Mouse (Mus musculus): ENCODE results near the gene Srsf3. TPM values are rescaled to one million over a fixed set of nuclear protein-coding genes. Genes with fewer than 3 reads are reported as not detected.
A peak's percentile ranks its signal among the peaks of the same experiment; 100 is the strongest.

The Srsf3 gene
- polyA plus RNA-seq, 1 experiment from 2014 or later = 318 TPM

DNA sequence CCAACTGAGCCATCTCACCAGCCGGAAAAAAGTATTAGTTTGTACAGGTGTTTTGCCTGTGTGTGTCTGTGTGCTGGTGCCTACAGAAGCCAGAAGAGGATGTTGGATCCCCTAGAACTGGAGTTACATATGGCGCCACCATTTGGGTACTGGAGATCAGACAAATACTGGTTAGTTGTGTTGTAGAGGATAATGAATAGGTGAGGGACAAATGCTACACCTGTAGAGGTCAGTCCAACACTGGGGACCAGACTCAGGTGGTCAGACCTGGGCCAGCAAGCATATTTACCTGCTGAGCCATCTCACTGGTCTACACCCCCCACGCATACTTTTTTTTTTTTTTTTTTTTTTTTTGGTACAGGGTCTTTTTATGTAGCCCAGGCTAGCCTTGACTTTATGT, 14.4 kb downstream of the Srsf3 start:
- Histone ChIP-seq H3K4me3 (no peak overlapping the region), H3K27me3 (no peaks in the 10 kb centered on the region), H3K4me1 (replicated peaks) (peaks cover 40% of the 10 kb centered on the region), H3K36me3 (peaks cover 48% of the 10 kb centered on the region), H3K9ac (no peak overlapping the region), H3K27ac (no peak overlapping the region), H3K9me3 (replicated peaks) (no peaks in the 10 kb centered on the region), H3K4me2 (no peak overlapping the region)
- no peak for ATAC-seq (replicated peaks; ENCODE audit: insufficient number of reproducible peaks, insufficient read depth, low FRiP score, low read depth)
- WGBS = 86% methylated on average over 3 of the region's 3 CpGs

DNA sequence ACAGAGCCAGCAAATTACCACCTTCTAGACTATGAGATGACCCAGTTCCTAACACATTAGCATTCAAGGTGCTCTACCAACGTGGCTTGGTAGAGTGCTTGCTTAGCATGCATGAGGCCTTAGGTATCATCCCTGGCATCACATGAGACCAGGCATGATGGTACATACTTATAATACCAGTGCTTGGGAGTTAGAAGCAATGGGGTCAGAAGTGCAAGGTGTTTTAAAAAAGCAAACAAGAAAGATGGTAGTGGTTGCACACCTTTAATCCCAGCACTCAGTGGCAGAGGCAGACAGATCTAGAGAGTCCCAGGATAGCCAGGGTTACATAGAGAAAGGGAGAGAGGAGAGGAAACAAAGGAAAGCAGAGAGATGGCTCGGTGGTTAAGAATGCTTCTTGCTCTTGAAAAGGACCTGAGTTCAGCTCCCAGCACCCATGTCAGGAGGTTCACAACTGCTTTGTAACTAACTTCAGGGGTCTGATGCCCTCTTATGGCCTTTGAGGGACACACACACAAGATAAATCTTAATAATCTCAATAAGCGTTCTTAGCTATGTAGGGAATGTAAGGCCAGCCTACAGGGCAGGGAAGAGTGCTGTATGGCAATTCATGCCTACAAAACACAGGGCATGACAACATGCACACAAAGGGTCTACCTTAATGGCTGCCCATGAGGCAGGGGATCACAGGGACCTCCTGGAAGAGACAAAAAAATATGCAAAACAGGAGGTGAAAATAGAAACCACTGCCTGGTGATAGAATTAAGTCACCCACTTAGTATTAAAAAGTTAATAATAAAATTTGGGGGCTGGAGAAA, 15.5 kb downstream of the Srsf3 start:
- ATAC-seq (replicated peaks; ENCODE audit: insufficient number of reproducible peaks, insufficient read depth, low FRiP score, low read depth) = no peak
- Histone ChIP-seq H3K9me3 (replicated peaks) (no peaks in the 10 kb centered on the region), H3K27me3 (no peaks in the 10 kb centered on the region), H3K9ac (no peak overlapping the region), H3K4me3 (no peak overlapping the region), H3K4me1 (replicated peaks) (peaks cover 40% of the 10 kb centered on the region), H3K27ac (no peak overlapping the region), H3K36me3 (peaks cover 38% of the 10 kb centered on the region), H3K4me2 (no peak overlapping the region)
- 64% methylated on average over 3 of the region's 3 CpGs for WGBS

DNA sequence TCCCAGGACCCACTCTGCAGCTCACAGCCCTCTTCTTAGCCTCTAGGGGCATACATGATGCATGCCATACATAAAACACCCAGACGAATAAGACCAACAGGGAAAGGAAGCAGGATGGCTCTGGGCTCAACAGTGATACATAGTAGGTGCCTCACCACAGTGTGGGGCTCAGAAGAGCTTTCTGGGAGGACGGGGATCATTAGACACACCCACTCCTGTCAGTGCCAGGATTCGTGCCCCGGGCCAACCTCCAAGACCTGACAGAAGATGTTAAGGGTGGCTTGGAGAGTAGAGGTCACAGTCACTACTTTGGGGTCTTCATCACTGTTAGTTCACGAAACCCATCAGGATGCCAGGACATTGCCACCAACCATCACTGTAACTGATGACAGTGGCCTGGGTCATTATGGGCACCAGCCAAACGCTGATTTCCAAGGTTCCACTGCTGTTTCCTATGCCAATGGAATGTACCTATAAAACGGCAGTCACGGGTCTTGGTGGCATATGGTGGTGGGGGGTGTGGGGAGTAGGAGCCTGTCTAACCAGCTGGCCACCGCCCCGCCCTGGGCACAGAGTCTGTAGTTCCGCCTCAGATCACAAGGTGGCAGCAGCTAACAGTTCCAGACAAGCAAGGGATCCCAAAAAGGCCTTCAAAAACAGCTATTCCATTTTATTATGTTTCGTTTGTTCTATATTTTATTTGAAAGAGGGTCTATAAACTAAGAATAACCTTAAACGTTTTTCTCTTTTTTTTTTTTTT, 16.5 kb downstream of the Srsf3 start:
- H3K4me3 ChIP-seq = no peak overlapping the region
- ATAC-seq (replicated peaks; ENCODE audit: insufficient number of reproducible peaks, insufficient read depth, low FRiP score, low read depth) = no peak
- H3K9ac ChIP-seq = no peak overlapping the region
- H3K4me1 ChIP-seq (replicated peaks) = peaks cover 44% of the 10 kb centered on the region
- 23% methylated on average over 13 of the region's 13 CpGs for WGBS
- no peaks in the 10 kb centered on the region for H3K27me3 ChIP-seq
- H3K36me3 ChIP-seq = peaks cover 28% of the 10 kb centered on the region
- no peak overlapping the region for H3K4me2 ChIP-seq
- no peak overlapping the region for H3K27ac ChIP-seq
- H3K9me3 ChIP-seq (replicated peaks) = no peaks in the 10 kb centered on the region

DNA sequence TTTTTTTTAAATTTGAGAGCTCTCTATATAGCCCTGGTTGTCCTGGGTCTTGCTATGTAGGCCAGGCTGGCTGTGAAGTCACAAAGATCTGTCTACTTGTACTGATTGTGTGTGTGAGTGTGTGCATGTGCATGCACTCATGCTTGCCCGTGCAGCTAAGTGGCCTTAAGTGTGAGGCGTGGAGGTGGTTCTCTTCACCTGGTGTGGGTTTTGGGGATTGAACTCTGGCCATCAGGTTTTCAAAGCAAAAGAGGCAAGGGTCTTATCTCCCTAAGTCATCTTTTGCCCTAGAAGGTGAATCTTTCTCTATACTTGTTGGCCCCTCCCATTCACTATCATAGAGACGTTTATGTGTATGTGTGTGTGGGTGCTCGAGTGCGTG, 17.1 kb downstream of the Srsf3 start:
- H3K9me3 ChIP-seq (replicated peaks) = no peaks in the 10 kb centered on the region
- no peak overlapping the region for H3K4me3 ChIP-seq
- no peak for ATAC-seq (replicated peaks; ENCODE audit: insufficient number of reproducible peaks, insufficient read depth, low FRiP score, low read depth)
- H3K27me3 ChIP-seq = no peaks in the 10 kb centered on the region
- no peak overlapping the region for H3K4me2 ChIP-seq
- H3K9ac ChIP-seq = no peak overlapping the region
- H3K4me1 ChIP-seq (replicated peaks) = peaks cover 46% of the 10 kb centered on the region
- no peak overlapping the region for H3K27ac ChIP-seq
- 70% methylated on average over 5 of the region's 5 CpGs for WGBS
- H3K36me3 ChIP-seq = peaks cover 22% of the 10 kb centered on the region

DNA sequence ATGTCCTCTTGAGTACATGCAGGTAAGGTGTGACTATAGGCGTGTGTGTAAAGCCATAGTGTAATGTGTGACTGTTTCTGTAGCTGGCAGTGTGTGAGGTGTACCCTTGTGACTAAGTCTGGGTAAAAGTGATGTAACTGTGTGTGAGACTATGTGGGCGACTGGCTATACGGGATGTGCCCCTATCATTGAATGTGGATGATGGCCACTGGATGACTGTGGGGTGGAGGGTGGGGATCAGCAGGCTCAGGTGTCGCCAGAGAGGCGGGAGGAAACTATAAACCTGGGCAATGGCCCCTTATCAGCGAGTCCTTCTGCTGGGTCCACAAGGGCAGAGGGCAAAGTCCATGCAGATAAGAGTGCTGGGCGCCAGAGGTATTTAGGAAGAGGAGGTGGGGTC, 17.5 kb downstream of the Srsf3 start:
- 67% methylated on average over 7 of the region's 7 CpGs for WGBS
- H3K36me3 ChIP-seq = peaks cover 18% of the 10 kb centered on the region

DNA sequence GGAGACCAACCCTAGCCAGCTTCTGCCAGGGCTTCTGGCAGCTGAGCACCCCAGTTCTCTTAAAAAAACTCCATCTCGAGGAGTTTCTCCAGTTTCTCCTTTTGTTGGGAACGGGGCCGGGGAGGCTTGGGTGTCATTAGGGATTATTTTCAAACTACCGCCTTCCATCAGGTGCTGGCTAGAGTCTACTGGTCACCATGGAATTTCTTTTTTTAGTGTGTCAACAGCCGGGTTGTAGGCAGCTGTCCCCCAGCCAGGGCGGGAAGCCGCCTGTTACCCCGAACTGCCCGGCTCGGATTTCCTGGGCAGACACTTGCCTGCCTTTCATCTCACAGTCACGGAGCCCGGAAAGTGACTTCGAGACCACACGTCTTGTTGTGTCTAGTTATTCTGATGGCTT, 18.4 kb downstream of the Srsf3 start:
- peak overlapping the region; percentile 6; the same call in 1 of the 2 replicates for H3K27ac ChIP-seq
- H3K4me3 ChIP-seq = no peak overlapping the region
- no peaks in the 10 kb centered on the region for H3K9me3 ChIP-seq (replicated peaks)
- no peak for ATAC-seq (replicated peaks; ENCODE audit: insufficient number of reproducible peaks, insufficient read depth, low FRiP score, low read depth)
- peaks cover 41% of the 10 kb centered on the region for H3K4me1 ChIP-seq (replicated peaks)
- H3K36me3 ChIP-seq = peaks cover 9% of the 10 kb centered on the region
- peak overlapping the region; percentile 38 for H3K4me2 ChIP-seq
- 23% methylated on average over 14 of the region's 14 CpGs for WGBS
- H3K9ac ChIP-seq = peak overlapping the region; percentile 22; the same call in 1 of the 2 replicates
- H3K27me3 ChIP-seq = no peaks in the 10 kb centered on the region

More for the DNA sequence above, 17.5 kb downstream of the Srsf3 start:
- H3K4me2 ChIP-seq = no peak overlapping the region
- H3K9ac ChIP-seq = no peak overlapping the region
- no peak for ATAC-seq (replicated peaks; ENCODE audit: insufficient number of reproducible peaks, insufficient read depth, low FRiP score, low read depth)
- no peak overlapping the region for H3K4me3 ChIP-seq
- peaks cover 45% of the 10 kb centered on the region for H3K4me1 ChIP-seq (replicated peaks)
- no peak overlapping the region for H3K27ac ChIP-seq
- H3K9me3 ChIP-seq (replicated peaks) = no peaks in the 10 kb centered on the region
- H3K27me3 ChIP-seq = no peaks in the 10 kb centered on the region

DNA sequence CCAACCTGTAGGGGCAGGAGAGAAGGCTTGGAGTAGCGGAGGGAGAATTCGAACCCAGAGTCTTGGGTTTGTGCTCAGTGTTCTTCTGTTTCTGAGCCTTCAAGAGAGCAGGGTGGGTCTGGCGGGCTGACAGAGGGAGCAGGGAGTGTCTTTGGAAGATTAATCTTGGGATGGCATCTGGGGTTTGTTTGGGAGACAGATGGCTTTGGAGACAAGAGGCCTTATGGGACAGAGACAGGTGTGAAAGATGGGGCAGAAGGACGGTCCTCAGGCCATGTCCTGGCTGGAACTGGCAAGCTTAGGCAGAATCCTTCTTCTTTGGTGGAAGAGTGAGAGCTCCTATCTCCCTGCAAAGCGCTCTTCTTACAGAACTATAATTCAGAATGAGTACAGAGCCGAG, 20.6 kb downstream of the Srsf3 start:
- peaks cover 50% of the 10 kb centered on the region for H3K4me1 ChIP-seq (replicated peaks)
- peaks cover under 1% of the 10 kb centered on the region; the same call in 1 of the 2 replicates for H3K36me3 ChIP-seq
- no peak overlapping the region for H3K9ac ChIP-seq
- H3K27ac ChIP-seq = no peak overlapping the region; the same call in 1 of the 2 replicates
- no peak overlapping the region for H3K4me2 ChIP-seq
- H3K9me3 ChIP-seq (replicated peaks) = no peaks in the 10 kb centered on the region
- WGBS = 86% methylated on average over 6 of the region's 6 CpGs
- no peak overlapping the region for H3K4me3 ChIP-seq
- no peaks in the 10 kb centered on the region for H3K27me3 ChIP-seq
- no peak for ATAC-seq (replicated peaks; ENCODE audit: insufficient number of reproducible peaks, insufficient read depth, low FRiP score, low read depth)

DNA sequence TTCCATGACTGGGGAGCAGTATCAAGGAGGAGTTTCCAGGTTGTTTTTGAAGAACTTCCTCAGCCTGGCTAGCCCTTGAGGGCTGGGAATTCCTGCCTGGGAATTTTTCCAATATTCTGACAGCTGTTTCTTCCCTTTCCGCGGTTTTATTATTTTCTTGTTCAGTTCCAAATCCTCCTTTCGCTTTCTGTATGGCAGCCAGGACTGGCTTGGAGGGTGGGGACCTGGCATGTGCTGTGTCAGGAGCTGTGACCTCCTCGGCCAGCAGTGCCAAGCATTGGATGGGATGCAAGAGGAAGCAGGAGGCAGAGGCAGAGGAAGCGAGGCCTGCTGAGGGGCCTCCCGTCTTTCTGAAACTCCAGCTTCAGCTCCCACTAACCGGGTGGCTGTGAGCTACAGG, 21.4 kb downstream of the Srsf3 start:
- 41% methylated on average over 7 of the region's 7 CpGs for WGBS
- Histone ChIP-seq H3K27ac (peak overlapping the region; percentile 56), H3K4me3 (no peak overlapping the region), H3K4me1 (replicated peaks) (peaks cover 56% of the 10 kb centered on the region), H3K27me3 (no peaks in the 10 kb centered on the region), H3K9me3 (replicated peaks) (no peaks in the 10 kb centered on the region), H3K4me2 (no peak overlapping the region), H3K9ac (no peak overlapping the region), H3K36me3 (no peaks in the 10 kb centered on the region)
- 0 out of 2 replicates have a peak, but pooled peaks have one; percentile 27 for ATAC-seq (replicated peaks; ENCODE audit: insufficient number of reproducible peaks, insufficient read depth, low FRiP score, low read depth)

DNA sequence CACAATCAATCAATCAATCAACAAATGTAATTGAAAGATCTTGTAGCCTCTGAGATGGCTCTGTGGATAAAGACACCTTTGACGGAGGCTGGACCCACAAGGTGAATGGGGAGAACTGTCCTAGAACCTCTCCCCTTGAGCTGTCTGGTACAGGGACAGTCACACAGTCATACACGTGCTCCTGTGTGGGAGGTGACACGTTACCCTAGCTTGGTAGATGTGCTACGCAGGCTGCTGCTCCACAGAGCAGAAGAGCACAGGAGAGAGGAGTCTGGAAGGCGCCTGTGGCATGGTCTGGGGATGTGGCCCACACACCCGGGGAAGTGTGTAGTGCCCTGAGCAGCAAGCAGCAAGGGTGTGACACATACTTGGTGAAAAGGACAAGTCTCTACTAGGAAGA, 22.0 kb downstream of the Srsf3 start:
- ATAC-seq (replicated peaks; ENCODE audit: insufficient number of reproducible peaks, insufficient read depth, low FRiP score, low read depth) = no peak
- Histone ChIP-seq H3K4me3 (no peak overlapping the region), H3K9ac (no peak overlapping the region), H3K36me3 (no peaks in the 10 kb centered on the region), H3K27ac (no peak overlapping the region), H3K27me3 (no peaks in the 10 kb centered on the region), H3K4me2 (no peak overlapping the region), H3K4me1 (replicated peaks) (peaks cover 61% of the 10 kb centered on the region), H3K9me3 (replicated peaks) (no peaks in the 10 kb centered on the region)
- 67% methylated on average over 6 of the region's 6 CpGs for WGBS

DNA sequence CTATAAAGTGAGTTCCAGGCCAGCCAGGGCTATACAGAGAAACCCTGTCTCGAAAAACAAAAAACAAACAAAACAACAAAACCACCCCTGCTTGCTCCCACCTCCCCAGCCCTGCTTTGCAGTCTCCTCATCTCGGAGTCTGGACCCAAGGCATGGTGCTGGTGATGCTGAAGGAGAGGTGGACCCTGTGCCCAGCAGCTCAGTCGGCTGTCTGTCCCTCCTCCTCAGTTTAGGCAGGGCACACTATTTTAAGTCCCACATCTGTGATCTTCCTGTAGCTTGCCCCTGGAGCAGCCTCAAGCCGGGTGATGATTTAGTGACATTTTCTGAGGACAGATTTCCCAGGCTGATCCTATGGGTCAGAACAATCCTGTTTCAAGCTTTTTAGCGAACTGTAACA, 23.2 kb downstream of the Srsf3 start:
- no peak for ATAC-seq (replicated peaks; ENCODE audit: insufficient number of reproducible peaks, insufficient read depth, low FRiP score, low read depth)
- 61% methylated on average over 5 of the region's 5 CpGs for WGBS
- H3K4me1 ChIP-seq (replicated peaks) = peaks cover 52% of the 10 kb centered on the region
- H3K9me3 ChIP-seq (replicated peaks) = no peaks in the 10 kb centered on the region
- no peak overlapping the region for H3K9ac ChIP-seq
- H3K27me3 ChIP-seq = no peaks in the 10 kb centered on the region
- no peaks in the 10 kb centered on the region for H3K36me3 ChIP-seq
- no peak overlapping the region for H3K4me2 ChIP-seq
- peak overlapping the region; percentile 33; the same call in 1 of the 2 replicates for H3K27ac ChIP-seq
- no peak overlapping the region for H3K4me3 ChIP-seq

DNA sequence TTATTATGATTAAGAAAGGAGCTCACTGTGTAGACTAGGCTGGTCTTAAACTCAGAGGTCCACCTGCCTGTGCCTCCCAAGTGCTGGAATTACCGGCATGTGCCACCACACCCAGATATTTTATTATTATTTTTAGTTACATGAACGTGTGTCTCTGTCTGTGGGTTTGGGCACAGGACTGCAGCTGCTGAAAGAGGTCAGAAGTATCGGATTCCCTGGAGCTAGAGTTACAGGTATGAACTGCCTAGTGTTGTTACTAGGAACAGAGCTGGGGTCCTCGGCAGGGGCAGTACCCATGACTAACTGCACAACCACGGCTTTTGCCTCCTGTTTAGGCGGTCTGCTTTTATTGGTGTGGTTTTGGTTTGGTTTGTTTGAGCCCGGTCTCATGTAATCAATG, 23.8 kb downstream of the Srsf3 start:
- H3K27ac ChIP-seq = peak overlapping the region; percentile 33
- no peaks in the 10 kb centered on the region for H3K27me3 ChIP-seq
- peaks cover 45% of the 10 kb centered on the region for H3K4me1 ChIP-seq (replicated peaks)
- no peaks in the 10 kb centered on the region for H3K36me3 ChIP-seq
- WGBS = 27% methylated on average over 7 of the region's 7 CpGs
- H3K4me3 ChIP-seq = no peak overlapping the region
- ATAC-seq (replicated peaks; ENCODE audit: insufficient number of reproducible peaks, insufficient read depth, low FRiP score, low read depth) = no peak
- H3K9ac ChIP-seq = no peak overlapping the region
- H3K9me3 ChIP-seq (replicated peaks) = no peaks in the 10 kb centered on the region
- peak overlapping the region; percentile 43 for H3K4me2 ChIP-seq

All from heart, embryonic 15.5 days (tissue).